Mouse (Mus musculus) natural killer cell, adult 2 months (primary cell): Measurements from ENCODE around the gene Syt5.
A peak's percentile ranks its signal among the peaks of the same experiment; 100 is the strongest.

Experiments used
- DNase-seq, 2 experiments: peaks; one replicate each; pipeline ENCODE4 v3.0.0; 2022; ENCODE audit warnings: low spot score in 2 of 2

Syt5 gene

GRCm38 (mm10) chr7:4501558-4502397, 45.6 kb downstream of the Syt5 start, which contains the start of gene Ppp1r12c:
Ppp1r12c (minus strand) TSS chr7:4501680.
- peak; percentile 89 to 93 for DNase-seq

- DNase-seq, result peak; percentile 36 to 42
These were observed 46.4 kb downstream of the Syt5 start for GRCm38 (mm10) chr7:4500892-4501471.

GRCm38 (mm10) chr7:4499034-4499433, 48.3 kb downstream of the Syt5 start:
- no peak for DNase-seq

- DNase-seq, result no peak
These were observed 49.1 kb downstream of the Syt5 start for GRCm38 (mm10) chr7:4498251-4498650.

- DNase-seq, result no peak
These were observed 50.0 kb downstream of the Syt5 start for GRCm38 (mm10) chr7:4497271-4497903.

GRCm38 (mm10) chr7:4496468-4496867, 50.9 kb downstream of the Syt5 start:
- DNase-seq, result no peak

- no peak for DNase-seq
These were observed 53.4 kb downstream of the Syt5 start for GRCm38 (mm10) chr7:4493991-4494390.

GRCm38 (mm10) chr7:4492284-4493224, 54.8 kb downstream of the Syt5 start:
- peak; percentile 60 to 79 for DNase-seq

- no peak for DNase-seq
These were observed 56.0 kb downstream of the Syt5 start for GRCm38 (mm10) chr7:4491308-4491707.
